Mouse (Mus musculus) liver, embryonic 14.5 days (tissue): ENCODE data around the gene Zdhhc12.

Experiments
- CTCF ChIP-seq: IDR thresholded peaks from 2 replicates; pipeline ENCODE4 v1.5.1; 2016; ENCODE audit warnings: antibody characterized with exemption, low read depth, control low read depth
- EP300 ChIP-seq: IDR thresholded peaks from 2 replicates; pipeline ENCODE4 v1.6.1; 2016; ENCODE audit warnings: antibody characterized with exemption, low read depth

DNA sequence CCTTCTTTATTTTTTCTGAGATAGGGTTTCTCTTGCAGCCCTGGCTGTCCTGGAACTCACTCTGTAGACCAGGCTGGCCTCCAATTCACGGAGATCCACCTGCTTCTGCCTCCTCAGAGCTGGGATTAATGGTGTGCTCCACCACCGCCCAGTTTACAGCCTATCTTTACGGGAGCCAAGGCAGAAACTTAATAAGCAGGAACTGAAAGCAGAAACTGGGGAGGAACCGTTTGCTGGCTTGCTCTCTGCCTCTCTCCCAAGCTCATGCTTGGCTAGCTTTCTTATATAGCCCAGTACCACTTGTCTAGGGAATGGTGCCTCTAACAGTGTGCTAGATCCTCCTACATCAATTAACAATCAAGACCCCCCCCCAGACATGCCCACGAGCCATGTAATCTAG, 9.3 kb downstream of the Zdhhc12 start:
- TF ChIP-seq CTCF (no peak), EP300 (no peak)
